Comparison of ENCODE assay signal across 10 mouse cellular contexts in the genomic region with DNA sequence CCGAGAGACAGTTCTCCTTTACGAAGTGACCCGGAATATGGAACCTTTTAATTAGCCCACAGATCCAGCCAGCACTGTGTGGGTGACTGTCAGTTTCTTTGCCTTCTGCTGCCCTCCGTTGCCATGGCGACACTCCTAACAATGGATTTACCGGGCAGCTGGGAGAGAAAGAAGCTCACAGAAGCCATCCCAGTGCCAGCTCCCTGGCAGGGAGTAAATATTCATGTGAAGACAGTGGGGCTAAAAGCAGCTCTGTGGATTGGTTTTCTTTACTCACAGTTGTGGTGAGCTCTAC.
A peak's percentile ranks its signal among the peaks of the same experiment; 100 is the strongest.
DNase-seq lines count a peak whose midpoint lies in the region; ATAC-seq and TF ChIP-seq lines count a peak whose summit lies in the region.
"Had no signal": no experiment of that assay in that cellular context is flagged by ENCODE, and none has a peak within 500 bp of the region (broad histone marks: within the 10 kb centered on the region; RNA-seq: fewer than 3 reads in every experiment).

No protein-coding gene starts in this region.

- H3K9me3 ChIP-seq in ES-E14 (ENCODE audit: control insufficient read depth, insufficient read depth, low read depth, low read length): no peaks in the 10 kb centered on the region
- no peaks in the 10 kb centered on the region for H3K9me3 ChIP-seq in hindbrain, embryonic 14.5 days (ENCODE audit: control insufficient read depth, low read length)
- H3K9me3 ChIP-seq in heart, embryonic 11.5 days (replicated peaks; ENCODE audit: control insufficient read depth, low read length): no peaks in the 10 kb centered on the region
- H3K9me3 ChIP-seq: embryonic facial prominence, embryonic 13.5 days had no signal

- in situ Hi-C loops in ES-E14 (cut with MboI; ENCODE audit: low sequenced_read_pairs in 2 of 2, unreplicated experiment in 2 of 2): no loop called here

- WGBS in hindbrain, embryonic 14.5 days: 9% methylated on average over 6 of the region's 6 CpGs
- WGBS in heart, embryonic 11.5 days (ENCODE audit: insufficient replicate concordance): 71% methylated on average over 6 of the region's 6 CpGs

- H3K4me1 ChIP-seq in ES-E14 (ENCODE audit: control insufficient read depth in 2 of 2, insufficient read depth in 2 of 2, low read length in 2 of 2, poor library complexity in 1 of 2): no peaks in the 10 kb centered on the region
- peaks cover 26% of the 10 kb centered on the region for H3K4me1 ChIP-seq in hindbrain, embryonic 14.5 days (replicated peaks; ENCODE audit: control insufficient read depth, insufficient read depth, low read length)
- H3K4me1 ChIP-seq in heart, embryonic 11.5 days (ENCODE audit: control insufficient read depth, insufficient read depth, low read length): no peaks in the 10 kb centered on the region
- H3K4me1 ChIP-seq: embryonic facial prominence, embryonic 13.5 days had no signal

- peak; percentile 92 for ATAC-seq in hindbrain, embryonic 14.5 days (ENCODE audit: low FRiP score)
- no peak for ATAC-seq in heart, embryonic 11.5 days (replicated peaks; ENCODE audit: insufficient number of reproducible peaks, low FRiP score, low TSS enrichment)

- no peak overlapping the region for H3K4me3 ChIP-seq in ES-E14 (ENCODE audit: insufficient read depth in 1 of 2, low read depth in 1 of 2, low read length in 2 of 2, poor library complexity in 1 of 2, severe bottlenecking in 1 of 2)
- no peak overlapping the region for H3K4me3 ChIP-seq in hindbrain, embryonic 14.5 days (replicated peaks; ENCODE audit: low read length)
- no peak overlapping the region for H3K4me3 ChIP-seq in heart, embryonic 11.5 days (ENCODE audit: low read depth, low read length)
- H3K4me3 ChIP-seq: embryonic facial prominence, embryonic 13.5 days had no signal

- no peaks in the 10 kb centered on the region for H3K27me3 ChIP-seq in hindbrain, embryonic 14.5 days (ENCODE audit: control insufficient read depth, insufficient read depth, low read length)
- H3K27me3 ChIP-seq in heart, embryonic 11.5 days (ENCODE audit: control insufficient read depth, insufficient read depth, low read length): no peaks in the 10 kb centered on the region
- H3K27me3 ChIP-seq: embryonic facial prominence, embryonic 13.5 days had no signal

- H3K27ac ChIP-seq in ES-E14 (ENCODE audit: insufficient read depth, low read depth, low read length, poor library complexity, severe bottlenecking): no peak overlapping the region
- H3K27ac ChIP-seq in hindbrain, embryonic 14.5 days: peak overlapping the region; percentile 76
- H3K27ac ChIP-seq in heart, embryonic 11.5 days (ENCODE audit: low read depth, low read length): no peak overlapping the region
- H3K27ac ChIP-seq: embryonic facial prominence, embryonic 13.5 days; liver, embryonic 14.5 days had no signal

- no peak overlapping the region for H3K9ac ChIP-seq in ES-E14 (ENCODE audit: insufficient read depth, low read depth, low read length, poor library complexity, severe bottlenecking)
- peak overlapping the region; percentile 29; the same call in 1 of the 2 replicates for H3K9ac ChIP-seq in hindbrain, embryonic 14.5 days
- no peak overlapping the region for H3K9ac ChIP-seq in heart, embryonic 11.5 days (ENCODE audit: low read depth, low read length)
- H3K9ac ChIP-seq: embryonic facial prominence, embryonic 13.5 days; liver, embryonic 14.5 days had no signal

- DNase-seq in ES-E14 (ENCODE audit: low read depth, low spot score): peak; percentile 3
- peak; percentile 85 for DNase-seq in embryo, embryonic 10 days (ENCODE audit: low spot score)
- peak; percentile 89 for DNase-seq in hindbrain, embryonic 14.5 days (ENCODE audit: low spot score)
- peak; percentile 84 for DNase-seq in mesoderm, embryonic 11.5 days (ENCODE audit: low read depth, low spot score)
- DNase-seq in right cerebral cortex, postnatal 4 days: peak; percentile 72
- no peak for DNase-seq in urinary bladder, postnatal 4 days (ENCODE audit: low spot score in 2 of 2)
- DNase-seq in gastrocnemius, postnatal 4 days (ENCODE audit: low spot score in 2 of 2): no peak

- H3K36me3 ChIP-seq in ES-E14 (ENCODE audit: control insufficient read depth, insufficient read depth, low read length, poor library complexity, severe bottlenecking): no peaks in the 10 kb centered on the region
- no peaks in the 10 kb centered on the region for H3K36me3 ChIP-seq in hindbrain, embryonic 14.5 days (replicated peaks; ENCODE audit: control insufficient read depth, insufficient read depth)
- no peaks in the 10 kb centered on the region for H3K36me3 ChIP-seq in heart, embryonic 11.5 days (ENCODE audit: control insufficient read depth, insufficient read depth, low read length)
- H3K36me3 ChIP-seq: embryonic facial prominence, embryonic 13.5 days had no signal

- H3K4me2 ChIP-seq in hindbrain, embryonic 14.5 days (replicated peaks): peak overlapping the region; percentile 47
- H3K4me2 ChIP-seq in heart, embryonic 11.5 days: no peak overlapping the region
- H3K4me2 ChIP-seq: embryonic facial prominence, embryonic 13.5 days had no signal

TF ChIP-seq in ES-E14, 5 proteins besides CTCF, POLR2A, EP300 and RAD21:
- TF ChIP-seq MAFK (IDR thresholded peaks at IDR 0.05; ENCODE audit: insufficient read depth, low read depth, low read length) (no peak), ZC3H11A (IDR thresholded peaks at IDR 0.05; ENCODE audit: borderline replicate concordance, low read depth, low read length) (no peak), CHD2 (IDR thresholded peaks at IDR 0.05; ENCODE audit: low read depth, low read length) (no peak), HCFC1 (IDR thresholded peaks at IDR 0.05; ENCODE audit: borderline replicate concordance, insufficient read depth, low read length) (no peak), ZNF384 (IDR thresholded peaks at IDR 0.05; ENCODE audit: low read depth, low read length) (no peak)

Comparison
In these comparisons a context has a peak if more than half of its experiments do, and no peak if none do; other contexts are left out.
1. DNase-seq: peak in ES-E14 (single experiment), embryo, embryonic 10 days (single experiment), hindbrain, embryonic 14.5 days (single experiment), mesoderm, embryonic 11.5 days (single experiment) and right cerebral cortex, postnatal 4 days (single experiment); none in urinary bladder, postnatal 4 days (0 of 2) and gastrocnemius, postnatal 4 days (0 of 2).